Mouse (Mus musculus) forebrain, embryonic 13.5 days (tissue): ENCODE measurements around the gene Susd2. TPM values are rescaled to one million over a fixed set of nuclear protein-coding genes. Genes with fewer than 3 reads are reported as not detected.

Source experiments
- ATAC-seq: fragments of 200-750 bp; cut with Nextera tagmentation; 2 replicates; pipeline ENCODE4 v1.8.0; 2017
- H3K27ac ChIP-seq: fragments of 300-500 bp; sonication (generic); 2 replicates; pipeline ENCODE4 v1.5.1; 2015; ENCODE audit warnings: inconsistent platforms, mild to moderate bottlenecking, moderate library complexity
- H3K27me3 ChIP-seq: fragments of 300-500 bp; sonication (generic); 2 replicates; pipeline ENCODE4 v1.6.1; 2015; ENCODE audit warnings: mild to moderate bottlenecking, inconsistent platforms
- H3K36me3 ChIP-seq: fragments of 300-500 bp; sonication (generic); 2 replicates; pipeline ENCODE4 v1.6.1; 2015; ENCODE audit warnings: mild to moderate bottlenecking, inconsistent platforms; ENCODE audit not compliant: poor library complexity, severe bottlenecking
- H3K4me1 ChIP-seq: fragments of 300-500 bp; sonication (generic); 2 replicates; pipeline ENCODE4 v1.6.1; 2015; ENCODE audit warnings: inconsistent platforms
- H3K4me2 ChIP-seq: fragments of 300-500 bp; sonication (generic); 2 replicates; pipeline ENCODE4 v1.6.1; 2015; ENCODE audit warnings: inconsistent platforms, mild to moderate bottlenecking, moderate library complexity
- H3K4me3 ChIP-seq: fragments of 300-500 bp; sonication (generic); 2 replicates; pipeline ENCODE4 v1.5.1; 2015; ENCODE audit warnings: mild to moderate bottlenecking, inconsistent platforms
- H3K9ac ChIP-seq: fragments of 300-500 bp; sonication (generic); 2 replicates; pipeline ENCODE4 v1.6.1; 2015; ENCODE audit warnings: mild to moderate bottlenecking, inconsistent platforms
- H3K9me3 ChIP-seq: fragments of 300-500 bp; sonication (generic); replicated peaks from 2 replicates; pipeline ENCODE4 v1.6.1; 2016; ENCODE audit warnings: inconsistent platforms
- WGBS: fragments of 180-500 bp; shearing (Covaris S2); methylation state at CpG from one replicate; pipeline ENCODE4 v1.1.7; 2015; 5-methylcytosine and 5-hydroxymethylcytosine counted together
- polyA plus RNA-seq: library from polyadenylated mRNA; unstranded; fragments of >200 nt; fragmentation: Nextera tagmentation; extraction: Ambion mirVana; gene quantifications from 2 replicates; pipeline ENCODE4 v1.2.1, GENCODE M21; 2015

Susd2 gene
- 0.97 and 1.1 TPM in 2 replicates for polyA plus RNA-seq

GRCm38 (mm10) chr10:75643741-75644343 is at the start of gene Susd2:
Gene Susd2 (minus strand): TSS chr10:75644008.
- peak; percentile 50 for ATAC-seq
- Histone ChIP-seq H3K9me3 (no peaks in the 10 kb centered on the region), H3K27ac (peak within 1 kb of the TSS; percentile 10; the same call in 1 of the 2 replicates), H3K27me3 (no peaks in the 10 kb centered on the region), H3K9ac (no peak within 1 kb of the TSS), H3K4me1 (peaks cover 17% of the 10 kb centered on the region), H3K4me2 (peak within 1 kb of the TSS; percentile 25; the same call in 1 of the 2 replicates), H3K4me3 (no peak within 1 kb of the TSS), H3K36me3 (peaks cover 35% of the 10 kb centered on the region)
- 4% methylated on average over 11 of the region's 11 CpGs for WGBS

- ATAC-seq = no peak
- H3K9ac ChIP-seq = no peak overlapping the region
- H3K4me1 ChIP-seq = peaks cover 23% of the 10 kb centered on the region
- H3K27ac ChIP-seq = no peak overlapping the region
- WGBS = 88% methylated on average over 2 of the region's 2 CpGs
- H3K4me2 ChIP-seq = no peak overlapping the region
- H3K9me3 ChIP-seq = no peaks in the 10 kb centered on the region
- H3K4me3 ChIP-seq = no peak overlapping the region
- no peaks in the 10 kb centered on the region for H3K27me3 ChIP-seq
- H3K36me3 ChIP-seq = peaks cover 70% of the 10 kb centered on the region
Measured at GRCm38 (mm10) chr10:75688598-75688997, 44.8 kb upstream of the Susd2 start.

- Histone ChIP-seq H3K9me3 (no peaks in the 10 kb centered on the region), H3K27me3 (no peaks in the 10 kb centered on the region), H3K36me3 (peaks cover 68% of the 10 kb centered on the region), H3K4me3 (no peak overlapping the region), H3K4me2 (no peak overlapping the region), H3K9ac (no peak overlapping the region; the same call in 1 of the 2 replicates), H3K27ac (no peak overlapping the region), H3K4me1 (peaks cover 25% of the 10 kb centered on the region)
- 85% methylated on average over 4 of the region's 4 CpGs for WGBS
- ATAC-seq = no peak
Measured at GRCm38 (mm10) chr10:75686724-75687123, 42.9 kb upstream of the Susd2 start.

- no peak overlapping the region for H3K9ac ChIP-seq
Measured at GRCm38 (mm10) chr10:75684035-75685004, 40.5 kb upstream of the Susd2 start.

GRCm38 (mm10) chr10:75680574-75681001 is 36.8 kb upstream of the Susd2 start:
- H3K4me3 ChIP-seq = no peak overlapping the region
- no peak overlapping the region for H3K4me2 ChIP-seq
- no peaks in the 10 kb centered on the region for H3K27me3 ChIP-seq
- H3K4me1 ChIP-seq = peaks cover 18% of the 10 kb centered on the region
- ATAC-seq = no peak
- no peak overlapping the region for H3K9ac ChIP-seq
- peaks cover 81% of the 10 kb centered on the region for H3K36me3 ChIP-seq
- no peak overlapping the region for H3K27ac ChIP-seq
- no peaks in the 10 kb centered on the region for H3K9me3 ChIP-seq
- WGBS = 91% methylated on average over 10 of the region's 10 CpGs

More at GRCm38 (mm10) chr10:75684035-75685004, 40.5 kb upstream of the Susd2 start:
- 44% methylated on average over 12 of the region's 12 CpGs for WGBS
- Histone ChIP-seq H3K9me3 (no peaks in the 10 kb centered on the region), H3K36me3 (peaks cover 78% of the 10 kb centered on the region), H3K4me1 (peaks cover 25% of the 10 kb centered on the region), H3K4me3 (no peak overlapping the region), H3K27me3 (no peaks in the 10 kb centered on the region), H3K4me2 (peak overlapping the region; percentile 20), H3K27ac (peak overlapping the region; percentile 72)
- ATAC-seq = peak; percentile 93

GRCm38 (mm10) chr10:75679204-75679603 is 35.4 kb upstream of the Susd2 start:
- Histone ChIP-seq H3K4me3 (no peak overlapping the region), H3K4me2 (no peak overlapping the region), H3K36me3 (peaks cover 91% of the 10 kb centered on the region), H3K4me1 (peaks cover 8% of the 10 kb centered on the region), H3K9me3 (no peaks in the 10 kb centered on the region), H3K27me3 (no peaks in the 10 kb centered on the region), H3K9ac (no peak overlapping the region), H3K27ac (no peak overlapping the region)
- no peak for ATAC-seq
- WGBS = 78% methylated on average over 6 of the region's 6 CpGs

- H3K27me3 ChIP-seq = no peaks in the 10 kb centered on the region
- peaks cover 83% of the 10 kb centered on the region for H3K36me3 ChIP-seq
- no peak overlapping the region for H3K27ac ChIP-seq
- no peak overlapping the region for H3K9ac ChIP-seq
- no peaks in the 10 kb centered on the region for H3K9me3 ChIP-seq
- ATAC-seq = no peak
- H3K4me3 ChIP-seq = no peak overlapping the region
- H3K4me1 ChIP-seq = no peaks in the 10 kb centered on the region
- 88% methylated on average over 5 of the region's 5 CpGs for WGBS
- no peak overlapping the region for H3K4me2 ChIP-seq
Measured at GRCm38 (mm10) chr10:75677989-75678388, 34.2 kb upstream of the Susd2 start.

GRCm38 (mm10) chr10:75677571-75677970 is 33.8 kb upstream of the Susd2 start:
- H3K9me3 ChIP-seq = no peaks in the 10 kb centered on the region
- H3K36me3 ChIP-seq = peaks cover 79% of the 10 kb centered on the region
- no peaks in the 10 kb centered on the region for H3K27me3 ChIP-seq
- H3K27ac ChIP-seq = peak overlapping the region; percentile 35; the same call in 1 of the 2 replicates
- 90% methylated on average over 2 of the region's 2 CpGs for WGBS
- H3K4me3 ChIP-seq = no peak overlapping the region
- no peak overlapping the region for H3K4me2 ChIP-seq
- ATAC-seq = no peak
- no peak overlapping the region for H3K9ac ChIP-seq
- H3K4me1 ChIP-seq = no peaks in the 10 kb centered on the region

- WGBS = 91% methylated on average over 7 of the region's 7 CpGs
Measured at GRCm38 (mm10) chr10:75676819-75677565, 33.2 kb upstream of the Susd2 start.

GRCm38 (mm10) chr10:75676286-75676685 is 32.5 kb upstream of the Susd2 start:
- Histone ChIP-seq H3K27ac (no peak overlapping the region), H3K4me1 (no peaks in the 10 kb centered on the region), H3K36me3 (peaks cover 68% of the 10 kb centered on the region), H3K9me3 (no peaks in the 10 kb centered on the region), H3K27me3 (no peaks in the 10 kb centered on the region), H3K4me3 (no peak overlapping the region), H3K9ac (no peak overlapping the region), H3K4me2 (no peak overlapping the region)
- ATAC-seq = no peak
- 87% methylated on average over 2 of the region's 2 CpGs for WGBS

More at GRCm38 (mm10) chr10:75676819-75677565, 33.2 kb upstream of the Susd2 start:
- Histone ChIP-seq H3K4me1 (no peaks in the 10 kb centered on the region), H3K27me3 (no peaks in the 10 kb centered on the region), H3K4me2 (no peak overlapping the region), H3K27ac (peak overlapping the region; percentile 35; the same call in 1 of the 2 replicates), H3K36me3 (peaks cover 75% of the 10 kb centered on the region), H3K9me3 (no peaks in the 10 kb centered on the region), H3K9ac (no peak overlapping the region), H3K4me3 (no peak overlapping the region)
- ATAC-seq = no peak

GRCm38 (mm10) chr10:75675594-75675993 is 31.8 kb upstream of the Susd2 start:
- H3K4me3 ChIP-seq = no peak overlapping the region
- no peak overlapping the region for H3K27ac ChIP-seq
- 75% methylated on average over 8 of the region's 8 CpGs for WGBS
- H3K4me1 ChIP-seq = no peaks in the 10 kb centered on the region
- peaks cover 64% of the 10 kb centered on the region for H3K36me3 ChIP-seq
- H3K9me3 ChIP-seq = no peaks in the 10 kb centered on the region
- H3K27me3 ChIP-seq = no peaks in the 10 kb centered on the region
- no peak overlapping the region for H3K4me2 ChIP-seq
- H3K9ac ChIP-seq = no peak overlapping the region
- no peak for ATAC-seq
